Mouse (Mus musculus) right cerebral cortex, postnatal 10 days (tissue): ENCODE measurements at regions not wholly inside any gene's neighbourhood (a gene's known extent, or its start where the extent isn't known, plus 50 kb on each side); places are given as distances from the start of the nearest gene placed in this dataset.

Experiments
- DNase-seq, 2 experiments: peaks; one replicate each; pipeline ENCODE4 v3.0.0; 2021; ENCODE audit warnings: low spot score in 2 of 2

DNA sequence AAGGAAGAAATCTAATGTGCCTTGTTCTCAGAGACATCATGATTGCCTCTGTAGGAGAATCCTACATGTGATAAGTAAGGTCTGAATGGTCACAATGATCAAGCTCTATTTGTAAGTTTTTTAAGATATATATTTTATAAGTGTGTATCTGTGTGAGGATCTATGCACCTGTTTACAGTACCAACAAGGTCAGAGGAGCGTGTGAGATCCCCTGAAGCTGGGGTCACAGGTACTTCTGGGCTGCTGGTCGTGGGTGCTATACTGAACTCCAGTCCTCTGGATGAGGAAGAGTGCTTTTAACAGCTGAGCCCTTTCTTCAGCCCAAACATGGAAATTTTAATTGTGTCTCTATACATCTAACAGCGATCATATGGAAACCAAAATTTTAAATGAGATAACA is 181.1 kb upstream of the Topaz1 start:
- DNase-seq = no peak

DNA sequence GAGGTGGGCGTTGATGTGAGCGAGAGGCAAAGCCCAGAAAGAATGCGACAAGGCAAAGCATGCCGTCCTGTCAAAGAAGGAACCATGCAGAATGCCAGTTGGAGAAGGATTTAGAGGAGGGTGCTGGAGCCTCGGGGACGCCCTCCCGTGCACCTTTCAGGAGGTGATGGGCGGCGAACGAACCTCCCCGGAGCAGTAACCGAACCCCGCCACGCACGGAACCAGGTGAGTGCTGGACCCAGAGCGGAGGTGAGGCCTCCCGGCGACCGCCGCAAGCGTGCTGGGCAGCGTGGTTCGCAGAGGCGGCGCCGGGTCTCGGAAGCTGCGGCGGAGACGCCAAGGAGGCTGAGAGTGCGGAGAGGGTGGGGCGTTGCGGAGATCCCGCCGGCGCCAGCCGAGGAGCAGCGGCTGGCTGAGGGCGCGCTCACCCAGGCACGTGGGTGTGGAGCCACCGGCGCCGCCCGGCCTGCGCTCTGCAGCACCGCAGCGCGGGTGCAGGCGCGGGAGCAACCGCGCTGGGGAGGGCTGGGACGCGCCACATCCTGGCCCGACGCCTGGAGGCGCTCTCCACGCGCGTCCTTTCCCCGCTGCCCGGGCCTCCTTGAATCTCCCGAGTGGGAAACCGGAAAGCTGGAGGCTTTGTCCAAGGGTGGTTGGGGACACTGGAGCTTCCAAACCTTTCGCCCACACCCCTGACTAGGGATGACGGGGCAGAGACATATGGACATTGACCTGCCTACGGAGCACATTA is 178.3 kb upstream of the Topaz1 start:
- peak; percentile 83 to 85 for DNase-seq

DNA sequence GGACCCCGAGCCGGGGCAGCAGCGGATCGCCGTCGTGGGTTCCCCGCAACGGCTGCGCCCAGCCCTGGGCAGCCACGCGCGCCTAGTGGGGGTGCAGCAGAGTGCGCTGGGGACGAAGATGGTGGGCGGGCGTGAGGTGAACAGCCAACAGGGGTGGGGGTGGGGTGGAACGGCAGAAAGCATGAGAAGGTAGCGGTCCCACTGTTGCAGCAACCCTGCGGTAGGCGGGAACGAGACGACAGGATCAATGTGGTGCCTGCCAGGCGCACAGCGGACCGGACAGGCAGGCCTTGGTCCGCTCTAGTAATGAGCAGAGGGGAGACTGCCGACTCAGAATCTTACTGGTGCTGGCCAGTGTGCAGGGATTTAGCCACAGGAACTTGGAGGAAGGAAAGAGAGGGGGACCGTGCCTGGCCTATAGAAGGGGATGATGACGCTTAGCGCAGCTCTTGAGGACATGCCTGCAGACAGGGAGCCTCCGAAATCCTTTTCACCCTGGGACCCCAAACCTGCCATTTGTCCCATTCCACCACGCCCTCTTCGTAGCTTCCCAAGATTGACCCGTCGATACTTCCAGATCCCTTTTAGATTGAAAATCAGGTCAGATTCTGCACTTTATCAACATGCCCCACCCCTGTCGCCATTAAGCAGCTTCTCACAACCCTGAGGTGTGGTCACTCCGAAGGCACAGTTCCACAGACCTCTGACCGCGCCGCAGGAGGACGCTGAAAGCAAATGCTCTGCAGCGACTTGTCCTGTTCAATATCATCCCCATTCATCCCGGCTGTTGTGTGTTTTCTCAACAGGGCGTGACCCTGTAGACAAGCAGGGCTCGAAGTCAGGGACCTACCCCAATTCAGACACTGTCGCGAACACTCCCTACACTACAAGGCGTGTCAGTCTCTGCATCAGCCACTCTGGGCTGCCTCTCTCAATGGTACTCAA is 177.4 kb upstream of the Topaz1 start:
- peak; percentile 48 to 49 for DNase-seq

DNA sequence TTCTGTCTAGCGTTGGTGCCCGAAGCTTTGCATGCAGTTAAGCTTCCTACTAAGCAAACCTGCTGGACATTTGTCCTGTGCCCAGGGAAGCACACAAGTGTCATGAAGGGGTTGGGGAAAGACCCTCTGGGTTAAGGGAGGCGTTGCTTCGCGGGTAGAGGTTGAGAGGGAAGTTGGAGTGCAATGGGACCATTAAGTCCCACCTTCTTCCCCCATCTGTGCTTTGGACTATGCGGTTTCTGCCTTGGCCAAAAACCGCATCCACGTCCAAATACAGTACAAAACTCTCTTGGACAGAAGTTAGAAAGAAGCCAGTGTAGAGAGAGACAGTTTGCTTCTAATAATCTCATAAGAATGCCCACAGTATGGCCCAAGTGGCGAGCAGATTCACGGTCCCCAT is 176.1 kb upstream of the Topaz1 start:
- DNase-seq = no peak

DNA sequence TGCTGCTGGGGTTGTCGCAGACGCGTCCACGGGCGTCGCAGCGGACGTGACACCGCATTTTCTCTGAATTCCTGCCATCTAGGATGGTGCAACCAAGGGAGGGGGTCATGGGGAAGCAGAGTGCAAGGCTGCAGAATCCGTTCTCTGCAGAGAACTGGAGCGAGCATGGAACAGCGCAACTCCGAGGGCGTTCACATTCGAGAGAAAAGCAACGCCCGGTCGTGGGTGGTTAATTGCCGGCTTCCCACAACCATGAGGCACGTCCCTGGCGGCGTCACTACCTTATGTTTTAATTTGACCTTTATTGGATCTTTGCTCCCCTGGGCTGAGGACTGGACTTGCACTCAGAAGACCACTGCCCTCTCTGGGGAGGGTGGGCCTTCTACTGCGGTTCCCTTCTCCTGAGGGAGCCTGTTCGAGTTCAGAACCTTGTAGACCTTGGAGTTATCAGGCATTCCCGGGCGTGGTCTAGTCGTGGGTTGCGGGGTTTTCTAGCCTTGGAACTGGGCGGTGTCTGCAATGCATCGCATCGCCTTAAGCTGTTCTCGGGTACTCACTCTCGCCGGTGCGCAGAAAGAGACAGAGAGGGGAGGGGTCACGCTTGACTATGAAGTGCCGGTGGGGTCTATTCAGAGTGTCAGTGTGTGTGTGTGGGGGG is 175.6 kb upstream of the Topaz1 start:
- DNase-seq = peak; percentile 67 to 73

DNA sequence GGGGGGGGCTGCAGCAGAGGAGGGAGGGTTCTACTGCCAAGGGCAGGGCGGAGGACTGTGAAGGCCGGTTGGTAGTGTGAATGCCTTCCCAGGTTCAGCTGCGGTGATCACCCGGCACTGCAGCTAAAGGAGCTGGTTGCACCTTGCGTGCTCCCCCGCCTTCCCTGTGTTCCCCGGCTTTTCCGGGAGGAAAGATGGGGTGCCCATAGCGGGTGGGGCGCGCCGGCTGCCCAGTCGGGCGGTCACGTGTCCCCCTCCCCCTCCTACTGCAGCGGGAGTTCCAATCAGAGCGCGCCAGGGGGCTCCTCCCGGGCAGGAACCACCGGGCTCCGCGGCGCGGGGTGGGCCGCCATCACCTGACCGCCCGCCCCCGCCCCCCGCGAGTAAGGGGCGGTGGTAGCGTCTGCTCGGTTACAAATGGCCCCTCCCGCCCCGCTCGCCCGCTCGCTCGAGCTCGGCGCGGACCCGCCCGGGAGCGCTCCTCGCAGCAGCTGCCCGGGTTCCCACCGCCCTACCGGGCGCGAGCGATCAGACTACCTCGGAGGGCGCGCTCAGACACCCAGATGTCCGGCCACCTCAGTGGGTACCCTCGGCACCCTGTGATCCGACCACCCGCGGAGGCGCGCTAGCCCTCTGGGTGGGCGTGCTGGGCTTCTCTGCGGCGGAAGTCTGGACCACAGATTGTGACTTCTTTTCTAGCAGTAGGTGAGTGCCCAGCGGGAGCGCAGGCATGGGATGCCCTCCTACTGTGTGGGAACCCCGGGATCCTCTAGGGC is 174.9 kb upstream of the Topaz1 start:
- peak; percentile 97 to 98 for DNase-seq

DNA sequence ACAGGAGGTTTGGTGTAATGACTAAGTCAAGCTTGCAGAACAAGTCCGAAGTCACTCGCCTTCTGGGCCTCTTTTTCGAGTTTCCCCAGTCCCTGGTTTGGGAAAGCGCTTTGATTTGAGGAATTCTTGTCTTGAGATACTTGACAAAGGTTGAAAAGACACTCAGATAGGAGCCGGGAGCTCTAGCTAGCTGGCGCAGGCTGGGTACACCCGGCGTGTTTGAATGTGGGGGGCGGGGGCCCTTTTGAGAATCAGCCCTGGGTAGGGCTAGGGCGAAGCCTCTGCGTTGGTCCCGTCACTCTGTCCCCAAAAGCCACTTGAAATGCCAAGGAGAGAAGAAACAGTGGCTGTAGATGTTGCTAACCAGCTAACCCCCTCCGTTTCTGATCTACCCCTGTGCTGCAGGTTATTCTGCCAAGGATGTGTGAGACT is 174.3 kb upstream of the Topaz1 start:
- peak; percentile 50 to 56 for DNase-seq

DNA sequence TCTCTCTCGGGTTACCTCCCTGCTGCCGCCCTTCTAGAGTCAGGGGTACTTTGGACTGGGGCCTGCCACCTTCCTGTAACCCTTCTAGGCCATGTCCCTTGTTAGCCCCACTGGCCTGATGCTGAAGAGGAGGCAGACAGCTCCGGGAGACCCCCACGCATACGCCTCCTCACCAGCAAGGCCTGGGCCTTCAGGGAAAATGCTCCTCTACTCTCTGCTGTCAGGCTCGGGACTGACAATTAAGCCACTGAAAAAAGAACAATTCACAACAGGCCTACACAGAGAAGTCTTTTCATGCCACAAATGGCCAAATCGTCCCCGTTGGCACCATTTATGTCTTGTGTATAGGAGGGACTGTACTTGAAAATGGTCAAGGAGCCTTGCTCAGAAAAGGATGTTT is 161.9 kb upstream of the Topaz1 start:
- DNase-seq = no peak

DNA sequence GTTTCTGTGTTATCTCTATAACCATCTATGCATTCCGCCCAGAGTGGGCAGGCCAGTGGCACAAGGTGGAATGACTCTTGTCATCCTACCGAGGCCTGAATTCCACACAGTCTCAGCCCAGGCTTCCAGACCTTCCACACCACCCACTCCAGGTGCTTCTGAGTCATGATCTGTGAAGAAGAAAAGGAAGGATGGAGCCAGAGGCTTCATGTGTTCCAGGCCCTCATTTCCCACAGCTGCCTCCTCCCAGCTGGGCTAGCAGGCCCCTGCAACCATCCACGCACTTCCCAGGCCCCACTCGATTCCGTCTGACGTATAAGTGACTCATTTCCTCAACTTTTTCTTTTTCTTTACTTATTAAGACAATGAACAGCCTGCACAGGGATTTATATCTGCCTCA is 160.7 kb upstream of the Topaz1 start:
- DNase-seq = no peak

DNA sequence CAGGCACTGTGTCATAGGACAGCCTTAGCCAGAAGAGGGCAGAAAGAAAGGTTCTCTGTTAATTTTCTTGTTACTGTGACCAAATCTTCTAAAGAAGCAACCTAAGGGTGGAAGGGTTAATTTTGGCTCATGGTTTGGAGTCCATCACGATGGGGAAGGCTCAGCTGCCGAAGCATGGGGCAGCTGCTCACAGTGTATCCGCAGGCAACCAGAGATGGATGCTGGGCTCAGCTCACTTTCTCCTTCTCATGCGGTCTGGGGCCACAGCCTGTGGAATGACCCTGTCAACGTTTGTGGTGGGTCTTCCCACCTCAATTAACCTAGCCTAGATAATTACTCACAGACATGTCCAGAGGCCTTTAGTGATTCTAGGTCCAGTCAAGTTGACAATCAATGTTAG is 160.2 kb upstream of the Topaz1 start:
- DNase-seq = no peak

DNA sequence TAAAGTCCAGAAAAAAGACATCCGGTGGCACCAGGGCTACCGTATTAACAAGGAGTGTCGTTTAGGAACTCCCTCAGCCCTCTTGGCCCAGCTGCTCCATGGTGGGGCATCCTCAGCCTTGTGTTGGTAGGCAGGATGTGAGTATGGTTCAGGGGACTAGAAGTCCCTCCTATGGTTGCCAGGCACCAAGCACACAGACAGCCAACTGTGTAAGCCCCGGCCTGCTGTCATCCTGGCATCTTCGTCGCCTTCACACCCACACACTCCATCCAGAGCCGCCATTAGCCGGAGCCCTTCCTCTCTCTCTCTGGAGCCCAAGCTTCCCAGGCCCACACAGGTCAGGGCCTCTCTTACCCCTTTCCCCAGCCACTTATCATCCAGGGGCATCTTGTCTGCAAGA is 158.9 kb upstream of the Topaz1 start:
- DNase-seq = no peak

DNA sequence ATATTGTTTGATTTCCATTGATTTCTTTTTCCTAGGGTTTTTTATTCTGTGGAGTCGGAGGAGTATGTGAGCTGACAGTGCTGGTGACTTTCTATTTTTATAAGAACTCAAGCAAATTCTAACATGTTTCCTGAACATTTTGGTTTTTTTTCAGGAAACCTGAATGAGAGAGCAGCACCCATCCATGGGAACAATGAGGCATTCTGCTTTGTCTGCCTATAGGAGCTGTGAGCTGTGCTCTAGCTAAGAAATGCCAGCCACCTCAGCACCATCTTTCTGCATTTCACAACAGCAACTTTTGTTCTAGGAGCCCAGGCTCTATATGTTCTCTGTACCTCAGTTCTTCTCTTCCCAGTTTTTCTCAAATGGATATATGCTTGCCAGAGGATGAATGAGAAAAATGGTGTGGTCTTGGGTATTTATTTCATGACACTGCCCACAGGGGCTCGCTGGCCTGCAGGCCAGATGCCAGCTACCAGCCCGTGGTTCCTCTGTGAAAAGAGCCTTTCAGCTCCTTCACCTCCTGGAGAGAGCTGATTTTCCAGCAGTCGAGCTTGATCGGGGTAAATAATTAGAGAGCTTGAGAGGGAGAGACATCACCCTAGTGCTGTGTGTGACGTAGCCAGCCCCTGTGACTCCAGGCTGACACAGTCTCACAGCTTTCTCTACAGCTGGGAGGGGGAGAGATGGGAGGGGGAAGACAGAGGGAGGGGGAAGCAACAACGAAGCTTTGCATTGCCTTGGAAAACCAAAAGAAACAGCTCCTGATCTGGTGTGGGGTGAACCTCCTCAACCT is 154.1 kb upstream of the Topaz1 start:
- DNase-seq = no peak

DNA sequence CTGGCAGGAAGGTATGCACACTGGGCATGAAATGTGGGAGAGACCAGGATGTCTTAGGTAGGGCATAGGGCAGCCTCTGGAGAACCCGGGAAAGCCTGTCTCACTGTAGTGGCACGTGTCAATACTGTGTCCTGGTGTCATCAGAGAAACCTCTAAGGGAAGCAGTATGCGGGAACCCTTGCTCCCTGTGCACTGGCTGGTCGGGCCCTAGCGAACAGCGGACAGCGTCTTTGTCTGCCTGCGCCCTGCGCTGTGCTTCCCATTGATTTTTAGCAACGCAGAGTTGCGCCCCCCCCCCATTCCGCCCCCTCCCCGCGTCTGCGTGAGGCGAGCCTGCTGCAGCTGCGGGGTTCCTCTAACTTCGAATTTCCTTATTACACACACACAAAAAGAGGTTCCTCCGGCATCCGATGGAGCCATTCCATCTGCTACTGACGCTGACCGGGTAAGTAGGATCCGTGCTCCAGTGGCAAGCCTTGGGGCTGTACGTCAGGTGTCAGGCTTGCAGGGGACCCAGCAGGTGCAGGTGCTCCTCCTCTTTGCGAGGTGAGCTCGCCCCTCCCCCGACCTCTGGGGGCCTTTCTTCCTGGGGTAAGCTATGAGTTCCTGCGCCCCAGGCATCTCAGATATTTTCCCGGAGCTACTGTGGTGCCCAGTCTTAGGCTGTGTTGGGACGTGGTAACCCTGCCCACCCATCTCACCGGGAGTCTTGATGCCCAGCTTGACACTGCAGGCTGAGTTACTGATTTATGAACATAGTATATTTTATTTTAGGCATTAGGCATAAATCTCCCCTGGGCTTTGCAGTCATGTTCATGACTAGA is 151.8 kb upstream of the Topaz1 start:
- DNase-seq = no peak

DNA sequence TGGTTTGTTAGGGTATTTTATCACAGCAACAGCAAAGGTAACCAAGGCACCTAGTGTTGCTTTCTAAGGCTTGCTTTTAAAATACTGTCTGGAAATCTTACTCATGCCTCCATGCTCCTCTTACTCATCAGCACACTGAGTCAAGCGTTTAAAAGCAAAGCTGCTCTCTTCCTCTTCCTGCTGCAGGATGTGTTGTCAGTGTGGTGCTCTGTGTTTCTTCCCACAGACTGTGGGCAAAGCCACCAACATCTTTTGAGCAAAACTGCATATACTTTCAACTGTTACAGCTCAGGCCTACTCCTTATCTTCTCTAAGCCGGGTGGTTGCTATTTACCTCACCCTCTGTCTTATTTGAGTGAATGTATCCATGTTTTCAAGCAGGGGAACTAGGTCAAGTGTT is 144.0 kb upstream of the Topaz1 start:
- no peak for DNase-seq

DNA sequence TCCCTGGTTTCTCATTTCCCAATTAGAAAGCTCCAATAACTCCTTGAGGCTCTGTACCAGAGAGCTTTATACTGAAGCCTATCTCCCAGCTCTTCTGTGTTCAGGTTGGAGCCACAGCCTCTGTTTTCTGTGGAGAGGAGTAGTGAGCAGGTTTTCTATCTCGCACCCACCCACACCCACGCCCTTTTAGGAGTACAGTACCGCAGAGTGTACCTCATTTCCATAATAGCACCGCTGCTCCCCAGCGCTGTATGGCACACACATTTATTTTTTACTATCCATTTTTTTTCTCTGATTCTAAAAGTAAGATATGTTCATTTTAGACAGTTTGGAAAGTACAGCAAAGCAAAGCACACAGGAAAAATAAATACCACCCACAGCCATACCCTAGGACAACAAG is 137.5 kb upstream of the Topaz1 start:
- peak; percentile 61 to 74 for DNase-seq

DNA sequence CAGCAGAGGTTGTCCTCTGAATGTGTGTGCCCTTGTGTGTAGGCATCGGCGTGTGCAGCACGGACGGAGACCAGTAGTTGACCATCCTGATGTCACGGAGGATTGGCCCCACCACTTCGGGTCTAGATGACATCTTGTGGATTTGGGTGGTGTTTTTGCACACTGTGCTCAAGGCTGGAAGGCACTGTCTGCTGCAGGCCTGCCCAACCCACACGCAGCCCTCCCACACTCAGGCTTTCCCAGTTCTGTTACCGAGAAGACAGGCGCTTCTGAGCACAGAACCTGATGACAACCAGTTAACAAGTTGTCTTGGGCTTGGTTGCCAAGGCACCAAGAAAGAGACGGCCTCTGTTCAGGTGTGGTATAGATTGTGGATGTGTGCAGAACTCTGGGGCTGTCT is 136.2 kb upstream of the Topaz1 start:
- DNase-seq = peak; percentile 69 to 80

DNA sequence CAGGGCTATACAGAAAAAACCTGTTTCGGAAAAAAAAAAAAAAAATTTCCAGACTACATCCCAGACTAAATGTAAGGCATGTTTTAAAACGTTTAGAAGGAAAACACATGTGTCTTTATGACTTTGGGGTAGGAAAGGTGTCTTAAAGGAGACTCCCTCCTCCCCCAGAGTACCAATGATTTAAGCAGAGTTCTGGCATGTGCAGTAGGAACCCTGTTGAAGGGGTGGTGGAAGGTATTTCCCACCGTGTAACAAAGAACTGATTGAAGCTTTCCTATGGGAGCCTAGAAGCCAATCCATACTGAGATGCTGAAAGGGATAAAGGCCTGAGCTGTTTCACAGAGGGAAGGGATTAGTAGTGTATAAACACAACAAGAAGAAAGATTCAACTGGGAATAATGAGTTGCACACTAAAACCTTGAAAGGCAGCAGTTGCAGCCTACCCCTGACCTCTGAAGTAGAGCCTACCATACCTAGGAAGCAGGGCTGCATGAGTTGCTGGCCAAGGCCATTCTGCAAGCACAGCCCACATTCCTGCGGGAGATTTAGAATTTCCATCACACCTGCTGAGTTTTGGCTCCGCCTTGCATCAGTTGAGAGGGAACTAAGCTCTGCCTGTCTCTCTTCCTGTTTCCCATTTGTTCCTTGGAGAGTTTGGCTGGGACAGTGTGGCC is 132.4 kb upstream of the Topaz1 start:
- no peak for DNase-seq

DNA sequence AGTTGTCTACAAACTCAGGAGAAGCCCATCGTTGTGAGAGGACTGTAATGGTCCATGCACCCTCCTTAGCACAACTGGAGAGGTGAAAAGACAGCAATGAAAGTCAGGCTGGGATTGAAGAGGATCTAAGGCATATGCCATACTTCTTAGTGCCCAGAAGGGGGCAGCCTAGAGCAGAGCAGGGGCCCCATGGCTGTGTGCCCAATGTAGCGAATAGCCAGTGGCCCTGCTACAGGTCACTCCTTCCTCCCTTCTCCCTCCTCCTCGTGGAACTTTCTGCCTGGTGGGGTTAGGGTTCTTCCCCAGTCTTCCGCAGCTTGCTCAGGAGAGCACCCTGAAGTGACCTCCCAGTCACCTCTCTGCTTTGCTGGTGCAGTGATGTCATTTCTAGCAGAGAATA is 131.8 kb upstream of the Topaz1 start:
- no peak for DNase-seq

DNA sequence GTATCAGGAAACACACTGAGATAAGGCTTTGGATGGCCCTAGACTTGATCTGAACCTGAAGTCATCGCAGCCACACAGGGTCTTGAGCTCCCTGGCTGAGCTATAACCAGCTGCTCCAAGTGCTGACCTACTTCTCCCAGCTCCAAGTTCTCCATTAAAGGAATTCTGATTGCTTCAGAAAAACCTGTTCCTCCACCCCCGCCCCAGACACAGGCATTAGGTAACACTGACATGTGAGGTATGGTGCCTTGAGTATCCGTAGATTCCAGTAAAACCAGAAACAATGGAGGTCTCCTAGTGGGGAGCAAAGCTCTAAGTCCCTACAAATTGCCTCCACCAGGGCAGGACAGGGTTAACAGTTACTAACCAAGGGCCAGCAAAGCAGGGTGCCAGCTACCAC is 129.4 kb upstream of the Topaz1 start:
- no peak for DNase-seq
